Mouse (Mus musculus) cerebellum, adult 11 months (tissue): ENCODE measurements at regions not wholly inside any gene's neighbourhood (a gene's known extent, or its start where the extent isn't known, plus 50 kb on each side); places are given as distances from the start of the nearest gene placed in this dataset.
A peak's percentile ranks its signal among the peaks of the same experiment; 100 is the strongest.

Source experiments
- DNase-seq: peaks from one replicate; pipeline ENCODE4 v3.0.0; 2022

- DNase-seq: no peak
Observed at GRCm38 (mm10) chr9:113057415-113057814, 650.6 kb downstream of the Pdcd6ip start.

DNA sequence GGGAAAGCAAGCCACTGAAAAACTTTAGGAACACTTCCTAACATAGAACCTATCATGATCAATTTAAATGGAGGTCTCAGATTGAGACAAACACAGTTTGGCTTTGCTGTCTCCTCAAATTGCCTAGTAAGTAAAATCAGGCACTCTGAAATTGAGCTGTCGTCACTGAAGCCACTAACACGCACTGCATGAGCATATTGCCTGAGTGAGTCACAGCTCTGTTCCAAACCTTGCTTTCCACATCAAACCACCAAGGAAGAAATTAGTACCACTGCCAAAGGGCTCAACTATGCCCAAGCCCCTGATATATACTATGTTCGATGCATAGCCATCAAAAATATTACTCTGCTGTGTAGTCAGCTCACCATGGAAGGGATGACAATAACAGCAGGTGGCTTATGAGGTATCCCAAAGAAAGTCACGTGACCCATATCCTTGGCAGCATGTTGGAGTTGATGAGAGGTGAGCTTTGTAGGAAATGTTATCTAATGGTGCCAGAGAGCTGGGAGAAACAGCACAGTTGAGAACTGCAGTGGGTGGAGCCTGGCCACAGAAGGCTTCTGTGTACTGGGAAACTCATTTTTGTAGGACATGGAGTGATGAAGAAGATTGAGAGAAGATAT is 663.4 kb downstream of the Pdcd6ip start:
- DNase-seq: peak; percentile 26

DNA sequence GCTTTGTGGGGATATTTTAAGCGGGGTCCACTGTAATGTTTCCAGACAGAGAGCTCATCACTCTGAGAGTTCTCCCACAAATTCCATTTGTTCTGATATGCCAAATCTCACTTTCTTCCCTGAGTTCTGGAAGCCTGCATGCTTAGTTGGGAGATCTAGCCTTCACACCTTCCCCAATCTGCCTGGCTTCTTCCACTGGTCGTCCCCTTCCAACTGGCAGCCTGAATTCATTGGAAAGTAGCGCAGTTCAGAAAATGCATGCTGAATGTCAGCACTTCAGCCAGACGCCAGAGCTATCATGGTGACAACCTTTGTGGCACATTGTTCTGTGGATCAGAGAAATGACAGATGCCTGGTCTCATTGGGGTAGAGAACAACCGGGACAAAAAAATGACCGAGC is 667.2 kb downstream of the Pdcd6ip start:
- DNase-seq: no peak

DNA sequence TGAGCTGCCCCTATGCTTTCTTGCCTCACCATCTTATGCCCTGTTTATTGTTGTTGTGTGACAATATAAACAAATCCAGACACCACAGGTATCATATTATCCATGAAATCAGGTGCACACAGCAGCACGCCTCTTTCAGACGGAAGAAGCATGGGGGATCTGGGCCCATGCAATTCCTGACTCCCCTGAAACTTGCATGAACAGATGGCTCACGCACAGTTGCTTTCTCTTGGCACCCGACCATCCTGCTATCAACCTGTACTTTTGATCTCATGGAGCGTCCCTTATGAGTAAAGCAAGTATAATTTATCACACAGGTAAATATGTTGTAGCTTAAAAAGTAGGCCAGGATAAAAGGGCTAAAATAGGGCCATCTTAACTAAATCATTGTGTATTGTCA is 674.1 kb downstream of the Pdcd6ip start:
- peak; percentile 42 for DNase-seq

DNA sequence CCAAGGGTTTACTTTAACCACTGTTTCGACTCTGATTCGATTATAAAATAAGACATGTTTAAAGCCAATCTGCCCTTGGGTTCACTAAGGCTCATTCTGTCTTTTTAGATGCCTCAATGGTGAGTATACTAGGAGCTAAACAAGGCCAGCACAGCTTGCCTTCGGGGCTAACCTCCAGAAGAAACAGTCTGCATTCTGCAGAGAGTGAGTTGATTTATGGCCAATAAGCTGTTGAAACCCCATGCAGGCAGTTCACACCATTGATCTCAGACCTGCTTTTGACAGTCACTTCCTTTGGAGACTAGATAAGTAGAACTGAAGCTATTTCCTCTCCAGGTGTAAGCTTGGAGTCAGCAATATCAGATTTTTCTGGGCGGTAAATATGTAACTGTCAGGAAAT is 679.0 kb downstream of the Pdcd6ip start:
- DNase-seq: no peak

DNA sequence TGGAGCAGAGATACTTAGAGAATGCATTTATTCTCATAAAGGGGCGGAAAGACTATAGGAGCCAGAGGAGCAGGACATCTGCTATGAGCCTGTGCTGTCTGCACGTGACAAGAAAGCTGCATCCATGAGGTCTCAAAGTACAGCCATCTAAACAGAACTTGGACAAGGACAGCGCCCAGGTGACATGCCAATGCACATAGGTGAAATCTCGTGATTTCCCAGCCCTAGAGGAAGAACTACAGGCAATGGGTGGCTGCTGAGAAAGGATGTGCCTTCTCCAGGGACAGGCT is 681.2 kb downstream of the Pdcd6ip start:
- no peak for DNase-seq

- DNase-seq: no peak
Observed at GRCm38 (mm10) chr9:113026096-113026903, 681.8 kb downstream of the Pdcd6ip start.

DNA sequence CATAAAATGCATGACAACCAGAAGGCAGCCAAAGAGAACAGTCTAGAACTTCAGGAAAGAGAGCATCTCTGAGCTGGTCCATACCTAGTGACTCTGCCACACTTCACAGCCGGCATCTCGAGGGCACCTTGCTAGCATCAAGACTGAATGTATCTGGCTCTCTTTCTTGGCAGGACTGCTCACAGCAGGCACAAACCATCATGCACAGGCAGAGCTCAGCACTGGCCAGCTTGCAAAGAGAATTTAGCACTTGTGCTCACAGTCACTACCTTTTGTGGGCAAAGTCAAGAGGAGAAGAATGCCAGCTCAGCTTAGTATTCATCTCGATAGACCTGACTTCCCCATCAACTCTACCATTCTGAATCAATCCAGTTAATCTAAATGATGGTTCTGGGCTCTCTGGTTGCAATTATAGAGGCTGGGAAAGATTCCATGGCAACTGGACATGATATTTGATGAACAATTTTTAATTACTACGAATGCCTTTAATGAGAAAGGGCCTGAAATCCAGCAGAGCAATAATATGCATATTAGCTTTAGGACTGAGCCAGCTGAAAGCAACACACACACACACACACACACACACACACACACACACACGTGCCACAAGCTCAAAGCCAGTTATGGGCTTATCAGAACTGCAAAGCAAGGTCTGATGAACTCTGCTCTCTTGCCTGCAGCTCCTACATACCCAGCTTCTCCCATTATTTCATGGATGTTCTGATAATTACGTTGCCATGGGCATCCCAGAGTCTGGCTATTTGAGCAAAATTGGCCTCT is 686.0 kb downstream of the Pdcd6ip start:
- DNase-seq: peak; percentile 54

GRCm38 (mm10) chr9:113019576-113019975 is 688.5 kb downstream of the Pdcd6ip start:
- DNase-seq: peak; percentile 25

DNA sequence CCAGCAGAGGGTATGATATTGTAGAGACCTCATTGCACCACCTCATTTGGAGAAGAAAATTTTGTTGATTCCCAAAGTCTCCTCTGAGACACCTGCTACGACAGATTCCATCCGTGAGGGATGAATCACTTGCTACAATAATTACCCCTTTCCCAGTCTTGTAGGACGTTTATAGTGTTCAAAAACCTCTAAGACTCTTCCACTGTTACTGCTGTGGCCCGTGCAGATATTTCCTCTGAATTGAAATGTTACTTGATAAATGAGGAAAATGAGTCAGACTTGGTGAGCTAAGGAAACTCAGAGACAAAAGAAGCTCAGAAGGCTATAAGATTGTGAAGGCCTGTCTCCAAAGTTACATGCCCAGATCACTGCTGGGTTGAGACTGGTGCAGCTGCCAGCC is 700.0 kb downstream of the Pdcd6ip start:
- no peak for DNase-seq

DNA sequence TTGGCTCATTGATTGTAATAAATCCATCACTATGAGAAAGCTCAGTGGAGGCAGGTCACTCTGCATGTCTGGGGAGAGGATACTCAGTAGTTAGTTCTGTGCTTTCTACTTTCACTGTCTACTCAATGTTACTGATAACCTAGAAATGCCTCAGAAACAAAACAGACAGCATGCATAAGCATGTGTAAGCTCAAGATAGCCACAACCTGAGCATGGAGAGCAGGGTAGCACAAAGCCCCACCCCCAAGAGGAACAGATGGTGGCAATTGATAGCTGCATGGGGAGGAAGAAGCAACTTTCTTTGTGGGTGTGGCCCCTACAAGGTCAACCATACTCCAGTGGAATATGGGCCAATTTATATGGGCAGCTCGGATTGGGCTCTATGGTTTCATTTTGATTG is 711.9 kb downstream of the Pdcd6ip start:
- DNase-seq: no peak

GRCm38 (mm10) chr9:112994774-112995173 is 713.3 kb downstream of the Pdcd6ip start:
- no peak for DNase-seq

DNA sequence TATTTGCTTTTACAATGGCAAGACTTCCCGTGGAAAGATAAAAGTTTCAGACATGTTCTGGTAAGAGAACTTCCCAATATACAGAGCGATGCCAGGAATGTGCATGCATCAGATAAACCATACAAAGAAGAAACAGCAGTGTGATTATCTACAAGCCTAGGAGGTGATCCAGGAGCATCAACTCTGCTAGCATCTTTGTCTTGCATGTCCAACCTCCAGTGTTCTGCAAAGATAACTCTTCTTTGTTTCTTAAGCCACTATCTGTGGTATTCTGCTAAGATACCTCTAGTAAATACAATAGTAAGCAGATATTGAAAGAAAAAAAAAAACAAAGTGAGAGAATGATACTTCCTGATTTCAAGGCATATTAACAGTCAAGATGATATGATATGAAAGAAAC is 714.4 kb downstream of the Pdcd6ip start:
- no peak for DNase-seq

DNA sequence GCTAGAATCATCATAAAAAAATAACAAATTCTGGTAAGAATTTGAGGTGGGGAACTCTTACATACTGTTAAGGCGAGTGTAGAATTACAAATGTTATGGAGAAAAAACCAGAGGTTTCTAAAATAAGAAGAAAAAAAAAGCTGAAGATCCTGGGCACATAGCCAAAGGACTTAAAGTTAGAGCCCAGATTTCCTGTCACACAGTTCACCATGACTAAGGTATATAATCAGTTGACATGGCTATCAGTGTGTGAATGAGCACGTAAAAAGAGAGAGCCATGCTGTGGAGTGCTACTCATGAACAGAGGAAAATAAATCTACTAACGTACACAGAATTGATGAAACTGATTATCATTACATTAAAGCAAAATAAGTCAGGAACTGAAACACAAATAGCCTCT is 715.1 kb downstream of the Pdcd6ip start:
- no peak for DNase-seq

DNA sequence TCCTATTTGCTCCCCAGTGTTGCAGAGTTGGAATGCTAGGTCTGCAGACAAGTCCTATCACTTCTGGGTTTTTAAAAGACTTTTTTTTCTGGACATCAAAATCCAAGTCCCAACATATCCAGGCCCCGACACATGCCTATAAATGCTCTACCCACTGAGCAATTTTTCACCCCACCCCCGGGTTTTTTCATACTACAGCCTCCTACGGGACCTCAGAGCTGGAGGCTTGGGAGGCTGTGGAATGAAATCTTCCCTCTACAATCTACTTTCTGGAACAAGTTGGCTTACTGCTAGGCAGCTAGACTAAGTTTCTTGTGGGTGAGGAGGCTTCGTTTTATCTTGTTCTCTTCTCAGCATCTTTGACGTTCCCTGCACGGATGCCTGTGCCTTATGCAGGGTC is 724.7 kb downstream of the Pdcd6ip start:
- no peak for DNase-seq

DNA sequence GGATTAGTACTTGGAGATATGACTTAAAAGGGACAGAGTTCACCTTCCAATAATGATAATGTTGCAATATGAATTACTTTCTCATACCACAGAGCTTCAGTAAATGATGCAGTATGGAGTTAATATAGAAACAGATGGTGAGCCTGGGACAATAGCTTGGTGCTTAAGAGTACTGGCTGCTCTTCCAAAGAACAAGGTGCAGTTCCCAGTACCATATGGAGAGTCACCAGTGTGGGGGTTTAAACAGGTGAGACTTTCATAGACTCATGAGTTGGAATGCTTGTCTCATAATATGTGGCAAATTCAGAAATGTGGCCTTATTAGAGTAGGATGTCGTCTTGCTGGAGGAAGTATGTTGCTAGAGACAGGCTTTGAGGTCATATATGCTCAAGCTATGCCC is 715.8 kb upstream of the Arpp21 start:
- peak; percentile 14 for DNase-seq

DNA sequence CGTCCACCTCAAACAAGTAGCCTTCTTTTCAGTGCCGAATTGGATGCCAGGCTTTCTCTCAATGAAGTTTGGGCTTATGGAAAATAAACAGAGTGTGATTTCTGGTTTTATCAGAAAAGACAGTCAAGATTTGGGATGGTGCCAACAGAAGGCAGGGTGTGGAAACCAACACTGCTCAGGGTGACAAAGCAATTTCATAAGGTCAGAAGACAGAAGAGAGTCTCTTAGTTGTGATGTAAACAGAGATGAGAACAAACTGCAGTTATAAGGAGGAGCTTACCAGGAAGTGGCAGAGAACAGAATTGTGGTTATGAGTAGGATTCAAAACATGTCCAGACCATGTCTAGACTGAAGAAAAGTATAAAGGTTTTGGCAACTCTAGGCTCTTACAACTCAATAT is 714.3 kb upstream of the Arpp21 start:
- DNase-seq: no peak

- DNase-seq: no peak
Observed at GRCm38 (mm10) chr9:112938781-112939180, 703.0 kb upstream of the Arpp21 start.

- DNase-seq: no peak
Observed at GRCm38 (mm10) chr9:112909311-112910101, 673.8 kb upstream of the Arpp21 start.

DNA sequence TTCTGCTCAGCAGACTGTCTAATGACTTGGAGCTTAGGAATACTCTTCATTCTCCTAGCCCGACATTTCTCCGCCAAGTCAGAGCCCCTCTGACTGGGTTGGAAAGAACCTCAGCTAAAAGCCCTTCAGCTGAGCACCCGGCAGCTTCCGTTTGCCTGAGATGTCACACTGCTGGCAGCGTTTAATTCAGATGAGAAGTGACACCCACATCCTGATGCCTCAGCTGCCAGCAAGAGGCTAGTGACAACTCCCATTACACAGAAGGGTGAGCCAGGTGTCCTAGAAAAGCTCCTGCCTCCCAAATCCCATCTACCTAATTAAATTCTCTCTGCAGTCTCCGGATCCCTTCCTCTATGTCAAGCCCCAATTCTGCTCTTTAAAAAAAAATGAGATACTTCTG is 670.2 kb upstream of the Arpp21 start:
- DNase-seq: no peak

GRCm38 (mm10) chr9:112864921-112865320 is 629.2 kb upstream of the Arpp21 start:
- no peak for DNase-seq

DNA sequence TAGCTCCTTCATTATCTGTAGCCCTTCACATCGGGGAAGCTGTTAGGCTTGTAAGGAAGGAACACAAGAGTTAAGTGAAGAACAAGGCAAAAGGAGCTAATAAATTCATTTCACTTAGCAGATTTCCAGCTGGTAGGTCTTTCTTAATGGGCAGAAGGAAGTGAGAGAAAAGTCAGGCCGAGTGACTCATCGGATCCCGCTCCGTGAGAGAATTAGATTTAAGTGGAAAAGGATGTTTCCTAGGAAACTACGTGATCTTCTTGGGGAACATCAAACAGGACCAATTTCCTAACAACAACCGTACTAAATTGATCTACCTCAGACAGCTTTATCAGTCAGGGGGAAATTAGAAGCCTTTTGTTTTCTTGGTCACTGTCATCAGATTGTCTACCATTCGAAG is 625.4 kb upstream of the Arpp21 start:
- DNase-seq: no peak

- DNase-seq: no peak
Observed at GRCm38 (mm10) chr9:112860307-112860893, 624.7 kb upstream of the Arpp21 start.
